Mouse (Mus musculus) cortical plate, adult 2 months (tissue): Measurements from ENCODE around the gene Mrps36.

Source experiments
- CTCF ChIP-seq: fragments of 200-500 bp; IDR thresholded peaks from 2 replicates; pipeline ENCODE4 v1.5.1; 2011; ENCODE audit warnings: mild to moderate bottlenecking, control low read depth, low read length; ENCODE audit not compliant: insufficient read depth; ENCODE audit errors: extremely low read depth
- POLR2A ChIP-seq: fragments of 200-500 bp; IDR thresholded peaks from 2 replicates; pipeline ENCODE4 v1.6.1; 2011; ENCODE audit warnings: mild to moderate bottlenecking, low read length, control low read depth; ENCODE audit not compliant: insufficient read depth; ENCODE audit errors: extremely low read depth

GRCm38 (mm10) chr13:100697541-100697940 lies 46.9 kb downstream of the Mrps36 start:
- no peak for TF ChIP-seq POLR2A
- no peak for TF ChIP-seq CTCF
